In genomic region chr11:44158236-44158635, GRCm38 (mm10) we compare ENCODE assay signal across 17 mouse cellular contexts.
DNase-seq lines count a peak whose midpoint lies in the region.
"Had no signal": no experiment of that assay in that cellular context is flagged by ENCODE, and none has a peak within 500 bp of the region (broad histone marks: within the 10 kb centered on the region; RNA-seq: fewer than 3 reads in every experiment).

No protein-coding gene starts in this region.

- DNase-seq in heart, adult 11 months = peak; percentile 52
- DNase-seq in heart, postnatal 36 days = no peak
- DNase-seq in 3T3-L1 (ENCODE audit: low read depth, low spot score) (peak; percentile 76), NIH3T3 (ENCODE audit: low read depth) (peak; percentile 75)
- peak; percentile 6 for DNase-seq in skeletal muscle tissue, adult 2 months (ENCODE audit: low read depth, low spot score)
- DNase-seq in left cerebral cortex, postnatal 36 days (ENCODE audit: low spot score in 2 of 2) = no peak
- DNase-seq in kidney, postnatal 25 days = no peak
- DNase-seq: adrenal gland, adult 2 months; adrenal gland, postnatal 10 days; adrenal gland, postnatal 25 days; cerebellum, adult 11 months; cerebellum, adult 18-20 months; cerebellum, adult 8-10 months; cerebellum, adult 9-11 months; cerebellum, postnatal 14 days; cerebellum, postnatal 36 days; embryo, embryonic 11 days had no signal

- intact Hi-C loops in heart, postnatal 36 days (cut with DNase I) = no loop called here
- intact Hi-C loops in left cerebral cortex, postnatal 36 days (cut with DNase I) = no loop called here

Comparison
In these comparisons a context has a peak if more than half of its experiments do, and no peak if none do; other contexts are left out.
1. DNase-seq: peak in heart, adult 11 months (single experiment), 3T3-L1 (single experiment), NIH3T3 (single experiment) and skeletal muscle tissue, adult 2 months (single experiment); none in heart, postnatal 36 days (0 of 2), left cerebral cortex, postnatal 36 days (0 of 2) and kidney, postnatal 25 days (0 of 2).